Comparison of ENCODE assay signal across 32 mouse cellular contexts in genomic region chr5:7325594-7325993, GRCm38 (mm10). TPM values are rescaled to one million over a fixed set of nuclear protein-coding genes. Genes with fewer than 3 reads are reported as not detected.
A peak's percentile ranks its signal among the peaks of the same experiment; 100 is the strongest.
DNase-seq lines count a peak whose midpoint lies in the region; ATAC-seq and TF ChIP-seq lines count a peak whose summit lies in the region.
"Had no signal": no experiment of that assay in that cellular context is flagged by ENCODE, and none has a peak within 500 bp of the region (broad histone marks: within the 10 kb centered on the region; RNA-seq: fewer than 3 reads in every experiment).

No protein-coding gene starts in this region.

- DNase-seq in forebrain, embryonic 14.5 days (ENCODE audit: low spot score), result peak; percentile 9
- peak; percentile 6 for DNase-seq in lung, embryonic 14.5 days
- DNase-seq in lung, postnatal 14 days, result no peak
- peak; percentile 36 for DNase-seq in brain, embryonic 14.5 days (ENCODE audit: low read depth)
- DNase-seq in heart, adult 18-20 months, result no peak
- no peak for DNase-seq in lung, adult 2 months
- DNase-seq: adrenal gland, adult 8-10 months; cerebellum, adult 11 months; cerebellum, adult 9-10 months; cerebellum, postnatal 36 days; forebrain, postnatal 0 days; heart, postnatal 14 days; kidney, adult 8-10 months; kidney, postnatal 4 days; liver had no signal

- H3K9ac ChIP-seq in forebrain, embryonic 14.5 days (ENCODE audit: low read length), result no peak overlapping the region
- H3K9ac ChIP-seq in forebrain, embryonic 12.5 days, result no peak overlapping the region
- no peak overlapping the region for H3K9ac ChIP-seq in lung, embryonic 14.5 days
- H3K9ac ChIP-seq in midbrain, embryonic 15.5 days, result no peak overlapping the region
- H3K9ac ChIP-seq: forebrain, postnatal 0 days; liver, embryonic 15.5 days; stomach, embryonic 15.5 days had no signal

- H3K4me1 ChIP-seq in forebrain, embryonic 14.5 days (ENCODE audit: control insufficient read depth, insufficient read depth, low read length), result no peaks in the 10 kb centered on the region
- H3K4me1 ChIP-seq in forebrain, embryonic 12.5 days, result no peaks in the 10 kb centered on the region
- H3K4me1 ChIP-seq in lung, embryonic 14.5 days (ENCODE audit: insufficient read depth), result no peaks in the 10 kb centered on the region
- no peaks in the 10 kb centered on the region for H3K4me1 ChIP-seq in midbrain, embryonic 15.5 days
- H3K4me1 ChIP-seq in lung, adult 2 months (ENCODE audit: control insufficient read depth, insufficient read depth, low read length), result no peaks in the 10 kb centered on the region
- H3K4me1 ChIP-seq: liver, embryonic 15.5 days; stomach, embryonic 15.5 days had no signal

- no peaks in the 10 kb centered on the region for H3K9me3 ChIP-seq in forebrain, embryonic 14.5 days (replicated peaks; ENCODE audit: control insufficient read depth, low read length)
- no peaks in the 10 kb centered on the region for H3K9me3 ChIP-seq in forebrain, embryonic 12.5 days
- H3K9me3 ChIP-seq in lung, embryonic 14.5 days (ENCODE audit: low read depth, low read length), result no peaks in the 10 kb centered on the region
- no peaks in the 10 kb centered on the region for H3K9me3 ChIP-seq in midbrain, embryonic 15.5 days
- H3K9me3 ChIP-seq: G1E; liver, embryonic 15.5 days; stomach, embryonic 15.5 days had no signal

- no peak overlapping the region for H3K4me3 ChIP-seq in forebrain, embryonic 14.5 days (ENCODE audit: low read depth, low read length)
- H3K4me3 ChIP-seq in forebrain, embryonic 12.5 days (replicated peaks), result no peak overlapping the region
- no peak overlapping the region for H3K4me3 ChIP-seq in lung, embryonic 14.5 days (ENCODE audit: low read depth, low read length)
- no peak overlapping the region for H3K4me3 ChIP-seq in midbrain, embryonic 15.5 days
- no peak overlapping the region for H3K4me3 ChIP-seq in lung, adult 2 months (replicated peaks; ENCODE audit: extremely low read depth, low read depth, low read length)
- H3K4me3 ChIP-seq: liver, embryonic 15.5 days; stomach, embryonic 15.5 days had no signal

- WGBS in forebrain, embryonic 14.5 days, result 62% methylated on average over 4 of the region's 4 CpGs
- WGBS in forebrain, embryonic 12.5 days, result 74% methylated on average over 4 of the region's 4 CpGs
- 67% methylated on average over 4 of the region's 4 CpGs for WGBS in lung, embryonic 14.5 days
- WGBS in midbrain, embryonic 15.5 days, result 59% methylated on average over 4 of the region's 4 CpGs
- WGBS in lung, adult 2 months, result 72% methylated on average over 4 of the region's 4 CpGs

- no peak for ATAC-seq in forebrain, embryonic 14.5 days
- ATAC-seq in forebrain, embryonic 12.5 days (ENCODE audit: low FRiP score), result no peak
- ATAC-seq in lung, embryonic 14.5 days (ENCODE audit: insufficient read depth), result no peak
- ATAC-seq in midbrain, embryonic 15.5 days (replicated peaks), result peak; percentile 70; the same call in 1 of the 2 replicates
- ATAC-seq: forebrain, postnatal 0 days; intestine, embryonic 16.5 days had no signal

- no peaks in the 10 kb centered on the region for H3K27me3 ChIP-seq in forebrain, embryonic 14.5 days (replicated peaks; ENCODE audit: control insufficient read depth, insufficient read depth, low read length)
- no peaks in the 10 kb centered on the region for H3K27me3 ChIP-seq in forebrain, embryonic 12.5 days
- no peaks in the 10 kb centered on the region for H3K27me3 ChIP-seq in lung, embryonic 14.5 days (ENCODE audit: insufficient read depth, low read length)
- H3K27me3 ChIP-seq in midbrain, embryonic 15.5 days (replicated peaks), result no peaks in the 10 kb centered on the region
- H3K27me3 ChIP-seq: liver, embryonic 15.5 days; stomach, embryonic 15.5 days had no signal

- H3K27ac ChIP-seq in forebrain, embryonic 14.5 days (ENCODE audit: low read depth, low read length), result no peak overlapping the region
- no peak overlapping the region for H3K27ac ChIP-seq in forebrain, embryonic 12.5 days
- H3K27ac ChIP-seq in lung, embryonic 14.5 days (ENCODE audit: low read depth), result no peak overlapping the region
- H3K27ac ChIP-seq in midbrain, embryonic 15.5 days, result no peak overlapping the region
- H3K27ac ChIP-seq: kidney, postnatal 0 days; liver, embryonic 15.5 days; macrophage; stomach, embryonic 15.5 days had no signal

- no peaks in the 10 kb centered on the region for H3K36me3 ChIP-seq in forebrain, embryonic 14.5 days (ENCODE audit: control insufficient read depth, insufficient read depth, low read length)
- H3K36me3 ChIP-seq in forebrain, embryonic 12.5 days (replicated peaks), result no peaks in the 10 kb centered on the region
- H3K36me3 ChIP-seq in lung, embryonic 14.5 days (ENCODE audit: insufficient read depth), result no peaks in the 10 kb centered on the region
- no peaks in the 10 kb centered on the region for H3K36me3 ChIP-seq in midbrain, embryonic 15.5 days (replicated peaks)
- H3K36me3 ChIP-seq: G1E; liver, embryonic 15.5 days; stomach, embryonic 15.5 days had no signal

- TF ChIP-seq POLR2A in brain, embryonic 14.5 days (IDR thresholded peaks at IDR 0.05; ENCODE audit: borderline replicate concordance, extremely low read depth, insufficient read depth, insufficient read length, poor library complexity, severe bottlenecking), result no peak
- TF ChIP-seq POLR2A in lung, adult 2 months (IDR thresholded peaks at IDR 0.05; ENCODE audit: borderline replicate concordance, extremely low read depth, low read depth, low read length), result no peak

- no peak for TF ChIP-seq CTCF in lung, embryonic 14.5 days (IDR thresholded peaks at IDR 0.05; ENCODE audit: low read depth)
- TF ChIP-seq CTCF in brain, embryonic 14.5 days (IDR thresholded peaks at IDR 0.05; ENCODE audit: borderline replicate concordance, extremely low read depth, insufficient read depth, insufficient read length), result no peak
- TF ChIP-seq CTCF in lung, adult 2 months (IDR thresholded peaks at IDR 0.05; ENCODE audit: insufficient read depth, low read length), result no peak

- no peak overlapping the region for H3K4me2 ChIP-seq in forebrain, embryonic 14.5 days (ENCODE audit: low read length)
- H3K4me2 ChIP-seq in forebrain, embryonic 12.5 days, result no peak overlapping the region
- H3K4me2 ChIP-seq in lung, embryonic 14.5 days, result no peak overlapping the region
- no peak overlapping the region for H3K4me2 ChIP-seq in midbrain, embryonic 15.5 days
- H3K4me2 ChIP-seq: liver, embryonic 15.5 days; stomach, embryonic 15.5 days had no signal

RNA-seq across cellular contexts. Expression of gene Zfp804b, which starts 19.0 kb away (rescaled TPM):
- 0.47 and 1.6 TPM in 2 replicates for polyA plus RNA-seq in forebrain, embryonic 14.5 days (2014; fragmentation: Nextera tagmentation; extraction: Ambion mirVana)
- 0.28 and 0.60 TPM in 2 replicates for polyA plus RNA-seq in forebrain, embryonic 12.5 days (2016; fragmentation: Nextera tagmentation; extraction: Ambion mirVana)
- polyA plus RNA-seq in lung, embryonic 14.5 days (2014; fragmentation: Nextera tagmentation; extraction: Ambion mirVana), result 1.8 and 1.9 TPM in 2 replicates
- 0.26 and 0.66 TPM in 2 replicates for polyA plus RNA-seq in brain, embryonic 14.5 days (2012; rRNA removed)
- 2.5 and 3.3 TPM in 2 replicates for polyA plus RNA-seq in midbrain, embryonic 15.5 days (2015; fragmentation: Nextera tagmentation; extraction: Ambion mirVana)
- total RNA-seq in heart, adult 18-20 months (2021), result not detected
- not detected in 2 replicates for polyA plus RNA-seq in lung, adult 2 months (2012; rRNA removed)
- total RNA-seq: gastrocnemius, adult 8-10 months; heart, adult 8-10 months; megakaryocyte-erythroid progenitor cell, adult 5-6 weeks had no signal
- polyA plus RNA-seq: G1E; macrophage; small intestine, adult 2 months had no signal

RNA-seq across cellular contexts. Expression of gene Tex47, which starts 21.7 kb away (rescaled TPM):
- polyA plus RNA-seq in forebrain, embryonic 14.5 days (2014; fragmentation: Nextera tagmentation; extraction: Ambion mirVana), result 0.05 and 0.51 TPM in 2 replicates
- 0.59 TPM in 1 of 2 replicates, not detected in the other for polyA plus RNA-seq in forebrain, embryonic 12.5 days (2016; fragmentation: Nextera tagmentation; extraction: Ambion mirVana)
- polyA plus RNA-seq in lung, embryonic 14.5 days (2014; fragmentation: Nextera tagmentation; extraction: Ambion mirVana), result 1.2 and 1.5 TPM in 2 replicates
- not detected in 2 replicates for polyA plus RNA-seq in brain, embryonic 14.5 days (2012; rRNA removed)
- 0.55 and 0.99 TPM in 2 replicates for polyA plus RNA-seq in midbrain, embryonic 15.5 days (2015; fragmentation: Nextera tagmentation; extraction: Ambion mirVana)
- total RNA-seq in heart, adult 18-20 months (2021), result not detected
- not detected in 2 replicates for polyA plus RNA-seq in lung, adult 2 months (2012; rRNA removed)
- total RNA-seq: adrenal gland, adult 8-10 months; adrenal gland, postnatal 4 days; forebrain, postnatal 0 days; gastrocnemius, adult 8-10 months; gastrocnemius, postnatal 4 days; heart, adult 8-10 months; heart, postnatal 14 days; layer of hippocampus, adult 8-10 months; left cerebral cortex, postnatal 14 days; megakaryocyte-erythroid progenitor cell, adult 5-6 weeks had no signal
- polyA plus RNA-seq: G1E; intestine, embryonic 16.5 days; limb, embryonic 11.5 days; macrophage; small intestine, adult 2 months had no signal

Comparison
In these comparisons a context has a peak if more than half of its experiments do, and no peak if none do; other contexts are left out.
1. DNase-seq: peak in forebrain, embryonic 14.5 days (single experiment), lung, embryonic 14.5 days (single experiment) and brain, embryonic 14.5 days (single experiment); none in lung, postnatal 14 days (single experiment), heart, adult 18-20 months (0 of 2) and lung, adult 2 months (single experiment).